Mouse (Mus musculus) kidney, adult 9 months (tissue): Measurements from ENCODE around the gene Pth.

Experiments used
- DNase-seq: peaks from one replicate; pipeline ENCODE4 v3.0.0; 2022

Gene Pth

GRCm38 (mm10) chr7:113388470-113388869 is at the start of gene Pth:
TSS of gene Pth (minus strand) at chr7:113388570.
- DNase-seq = no peak

GRCm38 (mm10) chr7:113436312-113436711 is 47.9 kb upstream of the Pth start:
- no peak for DNase-seq

- DNase-seq = peak; percentile 87
Measured at GRCm38 (mm10) chr7:113434286-113434685, 45.9 kb upstream of the Pth start.

GRCm38 (mm10) chr7:113433451-113433850 is 45.1 kb upstream of the Pth start:
- peak; percentile 67 for DNase-seq

- peak; percentile 86 for DNase-seq
Measured at GRCm38 (mm10) chr7:113432891-113433290, 44.5 kb upstream of the Pth start.

- no peak for DNase-seq
Measured at GRCm38 (mm10) chr7:113420771-113421170, 32.4 kb upstream of the Pth start.

- DNase-seq = peak; percentile 30
Measured at GRCm38 (mm10) chr7:113419070-113419782, 30.9 kb upstream of the Pth start.

- DNase-seq = no peak
Measured at GRCm38 (mm10) chr7:113416536-113416935, 28.2 kb upstream of the Pth start.

- DNase-seq = no peak
Measured at GRCm38 (mm10) chr7:113415256-113415655, 26.9 kb upstream of the Pth start.

GRCm38 (mm10) chr7:113408712-113409111 is 20.3 kb upstream of the Pth start:
- DNase-seq = peak; percentile 29

GRCm38 (mm10) chr7:113398083-113398482 is 9.7 kb upstream of the Pth start:
- no peak for DNase-seq

- DNase-seq = no peak
Measured at GRCm38 (mm10) chr7:113396661-113397060, 8.3 kb upstream of the Pth start.

GRCm38 (mm10) chr7:113391619-113392018 is 3.2 kb upstream of the Pth start:
- no peak for DNase-seq

- DNase-seq = peak; percentile 90
Measured at GRCm38 (mm10) chr7:113377875-113378658, 10.3 kb downstream of the Pth start.

GRCm38 (mm10) chr7:113372682-113373081 is 15.7 kb downstream of the Pth start:
- no peak for DNase-seq

- peak; percentile 75 for DNase-seq
Measured at GRCm38 (mm10) chr7:113369620-113370340, 18.6 kb downstream of the Pth start.

GRCm38 (mm10) chr7:113368746-113369619 is 19.4 kb downstream of the Pth start, which contains the start of gene Btbd10:
TSS of gene Btbd10 (minus strand) at chr7:113369392.
- peak; percentile 98 for DNase-seq

- no peak for DNase-seq
Measured at GRCm38 (mm10) chr7:113367440-113367839, 20.9 kb downstream of the Pth start.

GRCm38 (mm10) chr7:113349089-113349488 is 39.3 kb downstream of the Pth start:
- DNase-seq = no peak

- DNase-seq = no peak
Measured at GRCm38 (mm10) chr7:113347694-113348093, 40.7 kb downstream of the Pth start.

GRCm38 (mm10) chr7:113347271-113347670 is 41.1 kb downstream of the Pth start:
- no peak for DNase-seq
